Mouse (Mus musculus) intestine, embryonic 15.5 days (tissue): Measurements from ENCODE around the gene Sbno2. TPM values are rescaled to one million over a fixed set of nuclear protein-coding genes. Genes with fewer than 3 reads are reported as not detected.

ENCODE experiments used
- ATAC-seq: fragments of 200-750 bp; cut with Nextera tagmentation; 2 replicates; pipeline ENCODE4 v1.8.0; 2017; ENCODE audit warnings: moderate TSS enrichment, moderate library complexity
- H3K27ac ChIP-seq: fragments of 300-500 bp; sonication (generic); 2 replicates; pipeline ENCODE4 v1.5.1; 2015; ENCODE audit warnings: mild to moderate bottlenecking, inconsistent platforms
- H3K27me3 ChIP-seq: fragments of 300-500 bp; sonication (generic); replicated peaks from 2 replicates; pipeline ENCODE4 v1.6.1; 2015; ENCODE audit warnings: inconsistent platforms
- H3K36me3 ChIP-seq: fragments of 300-500 bp; sonication (generic); 2 replicates; pipeline ENCODE4 v1.6.1; 2015; ENCODE audit warnings: inconsistent platforms
- H3K4me1 ChIP-seq: fragments of 300-500 bp; sonication (generic); replicated peaks from 2 replicates; pipeline ENCODE4 v1.6.1; 2015; ENCODE audit warnings: inconsistent platforms
- H3K4me2 ChIP-seq: fragments of 300-500 bp; sonication (generic); replicated peaks from 2 replicates; pipeline ENCODE4 v1.6.1; 2015; ENCODE audit warnings: mild to moderate bottlenecking, inconsistent platforms
- H3K4me3 ChIP-seq: fragments of 300-500 bp; sonication (generic); replicated peaks from 2 replicates; pipeline ENCODE4 v1.5.1; 2015; ENCODE audit warnings: inconsistent platforms
- H3K9ac ChIP-seq: fragments of 300-500 bp; sonication (generic); 2 replicates; pipeline ENCODE4 v1.6.1; 2015; ENCODE audit warnings: inconsistent platforms
- H3K9me3 ChIP-seq: fragments of 300-500 bp; sonication (generic); 2 replicates; pipeline ENCODE4 v1.6.1; 2016; ENCODE audit warnings: inconsistent platforms
- WGBS: fragments of 180-500 bp; shearing (Covaris S2); methylation state at CpG from one replicate; pipeline ENCODE4 v1.1.7; 2015; 5-methylcytosine and 5-hydroxymethylcytosine counted together
- polyA plus RNA-seq: library from polyadenylated mRNA; unstranded; fragments of >200 nt; fragmentation: Nextera tagmentation; extraction: Ambion mirVana; gene quantifications from 2 replicates; pipeline ENCODE4 v1.2.1, GENCODE M21; 2015

Sbno2 gene
- polyA plus RNA-seq, 1 experiment from 2014 or later: 12.8 TPM

DNA sequence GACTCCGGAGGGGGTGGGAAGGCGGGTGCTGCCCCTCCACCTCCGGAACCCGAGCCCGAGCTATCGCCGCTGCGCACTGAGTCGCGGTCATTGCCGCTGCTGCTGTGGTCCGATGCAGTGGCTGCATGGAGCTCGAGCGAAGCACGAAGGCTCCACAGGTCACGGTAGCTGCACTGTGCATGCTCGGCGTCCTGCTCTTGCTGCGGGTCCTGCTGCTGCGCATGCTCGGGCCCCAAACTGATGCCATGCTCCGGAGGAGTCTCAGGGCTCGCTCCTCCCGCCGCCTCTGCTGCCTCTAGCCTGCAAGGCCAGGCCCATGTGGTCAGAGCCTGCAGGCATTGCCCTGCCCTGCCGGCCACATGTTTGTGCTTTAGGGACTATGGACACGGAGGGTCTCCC, 26.6 kb upstream of the Sbno2 start:
- Histone ChIP-seq H3K36me3 (peaks cover 48% of the 10 kb centered on the region), H3K27ac (no peak overlapping the region; the same call in 1 of the 2 replicates), H3K27me3 (peaks cover 5% of the 10 kb centered on the region), H3K4me2 (peak overlapping the region; percentile 33), H3K9me3 (no peaks in the 10 kb centered on the region), H3K4me3 (peak overlapping the region; percentile 2; the same call in 1 of the 2 replicates), H3K9ac (no peak overlapping the region), H3K4me1 (peaks cover 35% of the 10 kb centered on the region)
- no peak for ATAC-seq
- WGBS: 60% methylated on average over 27 of the region's 27 CpGs

DNA sequence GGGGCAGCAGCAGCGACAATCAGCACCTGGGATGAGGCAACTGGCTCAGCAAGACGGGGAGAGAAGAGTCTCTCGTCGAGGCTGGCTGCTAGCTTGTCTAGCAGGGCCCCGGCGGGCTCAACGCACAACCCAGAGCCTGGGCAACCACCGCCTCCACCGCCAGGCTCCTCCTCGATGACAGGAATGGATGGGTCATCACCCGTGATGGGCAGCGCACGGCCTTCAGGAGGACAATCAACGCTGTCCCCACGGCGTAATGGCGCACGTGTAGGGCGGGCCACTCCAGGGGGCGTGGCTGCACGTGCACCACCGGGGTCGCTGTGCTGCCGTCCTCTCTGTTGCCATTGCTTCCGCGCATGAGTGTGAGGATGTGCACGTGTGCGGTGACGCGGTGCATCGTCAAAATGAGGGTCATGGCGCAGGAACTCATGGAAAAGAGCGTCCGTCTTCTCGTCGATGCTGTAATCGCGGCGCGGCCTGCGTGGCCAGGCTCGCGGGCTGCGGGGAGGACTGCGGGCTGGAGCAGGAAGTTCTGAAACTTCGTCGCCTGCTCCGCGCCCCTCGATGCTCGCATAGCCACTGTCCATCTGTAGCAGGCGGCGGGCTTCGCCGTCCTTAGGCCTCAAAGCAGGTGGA, 26.1 kb upstream of the Sbno2 start:
- Histone ChIP-seq H3K4me1 (peaks cover 30% of the 10 kb centered on the region), H3K27ac (peak overlapping the region; percentile 51), H3K9ac (0 out of 2 replicates have a peak overlapping the region, but pooled peaks have one; percentile 20), H3K27me3 (no peaks in the 10 kb centered on the region; the same call in 1 of the 2 replicates), H3K9me3 (no peaks in the 10 kb centered on the region), H3K4me2 (peak overlapping the region; percentile 33), H3K4me3 (peak overlapping the region; percentile 2; the same call in 1 of the 2 replicates), H3K36me3 (peaks cover 50% of the 10 kb centered on the region)
- WGBS: 23% methylated on average over 55 of the region's 55 CpGs
- no peak for ATAC-seq

DNA sequence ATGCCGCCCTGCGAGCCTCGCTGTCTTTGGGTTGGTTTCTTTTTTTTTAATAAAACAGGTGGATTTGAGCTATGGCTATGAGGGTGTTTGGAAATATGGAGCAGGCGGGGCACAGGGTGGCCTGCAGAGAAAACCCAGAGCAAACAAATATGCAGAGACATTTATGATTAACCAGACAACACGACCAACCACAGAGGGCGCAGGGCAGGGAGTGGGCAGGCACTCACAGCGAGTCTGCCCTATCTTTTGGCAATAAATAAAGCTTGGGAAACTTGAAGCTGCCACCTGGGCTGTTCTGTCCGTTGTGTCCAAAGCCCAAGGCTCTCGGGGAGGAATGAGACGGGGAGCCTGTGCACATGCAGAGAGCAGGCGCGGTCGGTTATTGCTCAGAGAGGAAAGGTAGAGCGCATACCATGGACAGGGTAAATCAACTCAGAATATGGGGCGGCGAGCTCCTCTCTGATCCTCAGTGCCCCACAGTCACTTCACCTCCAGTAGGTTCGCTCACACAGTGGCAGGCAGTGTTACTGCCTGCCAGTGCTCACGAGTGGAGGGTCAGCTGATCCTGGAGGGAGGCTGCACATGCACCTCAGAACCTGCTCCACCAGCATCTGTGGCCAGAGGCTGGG, 25.1 kb upstream of the Sbno2 start:
- H3K36me3 ChIP-seq: peaks cover 56% of the 10 kb centered on the region
- peak; percentile 77 for ATAC-seq
- no peak overlapping the region; the same call in 1 of the 2 replicates for H3K4me3 ChIP-seq
- H3K27me3 ChIP-seq: no peaks in the 10 kb centered on the region
- H3K9me3 ChIP-seq: no peaks in the 10 kb centered on the region
- peak overlapping the region; percentile 51 for H3K27ac ChIP-seq
- H3K9ac ChIP-seq: peak overlapping the region; percentile 20; the same call in 1 of the 2 replicates
- H3K4me2 ChIP-seq: peak overlapping the region; percentile 33
- H3K4me1 ChIP-seq: peaks cover 30% of the 10 kb centered on the region
- 59% methylated on average over 18 of the region's 18 CpGs for WGBS

DNA sequence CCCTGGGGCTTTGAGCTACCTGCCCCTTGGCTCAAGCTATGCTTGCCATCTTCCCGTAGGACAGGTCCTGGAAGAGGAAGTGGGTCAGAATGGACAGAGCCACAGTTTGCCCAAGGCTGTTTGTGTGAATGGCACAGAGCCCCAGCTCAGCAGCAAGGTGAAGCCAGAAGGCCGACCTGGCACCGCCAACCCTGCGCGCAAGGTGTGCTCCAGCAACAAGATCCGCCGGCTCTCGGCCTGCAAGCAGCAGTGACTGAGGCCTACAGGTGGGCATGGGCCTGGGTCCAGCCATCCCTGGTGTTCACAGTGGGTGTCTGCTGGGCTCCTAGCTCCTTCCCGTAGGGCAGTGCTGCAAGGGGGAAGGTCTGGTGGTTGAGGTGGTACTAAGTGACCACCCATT, 24.5 kb upstream of the Sbno2 start:
- H3K36me3 ChIP-seq: peaks cover 61% of the 10 kb centered on the region

DNA sequence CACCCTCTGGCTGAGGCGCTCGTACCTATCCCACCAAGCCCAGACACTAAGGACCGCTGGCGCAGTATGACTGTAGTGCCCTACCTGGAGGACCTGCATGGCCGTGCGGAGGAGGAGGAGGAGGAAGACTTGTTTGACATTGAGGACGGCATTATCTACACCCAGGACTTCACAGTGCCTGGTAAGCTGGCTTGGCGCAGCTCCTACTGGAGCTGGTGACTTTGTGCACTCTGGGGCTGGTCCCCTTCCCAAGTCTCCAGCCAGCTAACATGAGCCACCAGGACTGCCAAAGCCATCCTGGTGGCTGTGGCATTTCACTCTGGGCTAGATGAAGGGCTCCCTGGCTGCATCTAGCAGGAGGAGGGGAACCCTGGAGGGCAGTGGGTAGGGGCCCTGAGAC, 22.5 kb upstream of the Sbno2 start:
- Histone ChIP-seq H3K4me2 (no peak overlapping the region), H3K4me3 (no peak overlapping the region), H3K27me3 (no peaks in the 10 kb centered on the region), H3K36me3 (peaks cover 62% of the 10 kb centered on the region), H3K4me1 (peaks cover 26% of the 10 kb centered on the region), H3K27ac (no peak overlapping the region), H3K9me3 (no peaks in the 10 kb centered on the region), H3K9ac (no peak overlapping the region)
- 97% methylated on average over 8 of the region's 8 CpGs for WGBS
- no peak for ATAC-seq

More for the DNA sequence above, 24.5 kb upstream of the Sbno2 start:
- Histone ChIP-seq H3K4me1 (peaks cover 30% of the 10 kb centered on the region), H3K27ac (peak overlapping the region; percentile 51), H3K4me3 (no peak overlapping the region), H3K27me3 (no peaks in the 10 kb centered on the region), H3K4me2 (no peak overlapping the region), H3K9me3 (no peaks in the 10 kb centered on the region), H3K9ac (no peak overlapping the region)
- 82% methylated on average over 9 of the region's 9 CpGs for WGBS
- peak; percentile 23 for ATAC-seq

DNA sequence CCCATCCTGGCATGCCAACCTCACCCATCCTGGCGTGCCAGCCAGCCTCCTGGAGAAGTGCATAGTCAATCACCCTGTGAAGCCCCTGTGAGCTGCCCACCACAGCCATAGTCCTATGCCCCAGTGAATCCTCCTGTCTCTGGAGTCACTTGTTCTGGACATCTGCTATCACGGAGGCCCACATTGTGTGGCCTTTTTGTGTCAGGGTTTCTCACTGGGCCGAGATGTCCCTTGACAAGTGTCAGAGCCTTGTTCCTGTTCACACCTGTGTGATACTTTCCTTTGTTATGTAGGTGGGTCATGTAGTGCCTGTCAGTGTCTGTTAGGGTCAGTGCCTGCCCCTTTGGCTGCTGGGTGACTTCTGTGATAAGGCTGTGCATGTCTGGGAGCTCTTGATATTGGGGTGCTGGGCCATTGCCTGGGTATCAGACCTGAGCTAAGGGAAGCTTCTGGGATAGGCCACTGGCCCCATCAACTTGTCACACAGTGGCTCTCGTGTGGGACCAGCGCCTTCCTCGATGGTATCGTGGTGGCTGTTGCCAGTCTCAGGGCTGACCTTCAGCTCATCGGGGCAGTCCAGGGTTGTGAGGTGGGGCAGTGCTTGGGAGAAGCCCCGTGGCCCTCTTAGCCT, 18.7 kb upstream of the Sbno2 start:
- Histone ChIP-seq H3K36me3 (peaks cover 52% of the 10 kb centered on the region), H3K27me3 (no peaks in the 10 kb centered on the region), H3K9ac (no peak overlapping the region), H3K4me3 (no peak overlapping the region), H3K27ac (no peak overlapping the region), H3K4me1 (peaks cover 6% of the 10 kb centered on the region; the same call in 1 of the 2 replicates), H3K4me2 (no peak overlapping the region), H3K9me3 (no peaks in the 10 kb centered on the region)
- 83% methylated on average over 9 of the region's 9 CpGs for WGBS
- 0 out of 2 replicates have a peak, but pooled peaks have one; percentile 19 for ATAC-seq

DNA sequence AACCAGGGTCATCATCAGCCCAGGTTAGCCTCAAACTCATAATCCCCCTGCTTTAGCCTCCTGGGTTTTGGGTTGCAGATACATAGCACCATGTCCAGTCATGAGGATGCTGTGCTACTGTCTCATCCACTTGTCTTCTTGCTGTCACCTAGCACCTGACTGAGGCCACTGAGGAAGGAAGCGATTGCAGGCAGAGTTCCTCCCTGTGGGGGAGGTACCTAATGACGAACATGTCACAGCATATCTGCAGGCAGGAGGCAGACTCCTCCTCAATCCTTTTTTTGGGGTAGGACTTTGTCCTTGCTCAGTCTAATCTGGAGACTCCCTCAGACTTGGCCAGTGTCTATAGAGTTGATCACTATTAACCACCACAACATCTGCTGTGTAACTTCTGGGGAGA, 16.3 kb upstream of the Sbno2 start:
- ATAC-seq: no peak
- 87% methylated on average over 2 of the region's 2 CpGs for WGBS
- Histone ChIP-seq H3K4me2 (no peak overlapping the region), H3K36me3 (peaks cover 37% of the 10 kb centered on the region), H3K4me3 (no peak overlapping the region), H3K9me3 (no peaks in the 10 kb centered on the region), H3K4me1 (peaks cover 27% of the 10 kb centered on the region), H3K27ac (no peak overlapping the region), H3K27me3 (no peaks in the 10 kb centered on the region), H3K9ac (no peak overlapping the region)

DNA sequence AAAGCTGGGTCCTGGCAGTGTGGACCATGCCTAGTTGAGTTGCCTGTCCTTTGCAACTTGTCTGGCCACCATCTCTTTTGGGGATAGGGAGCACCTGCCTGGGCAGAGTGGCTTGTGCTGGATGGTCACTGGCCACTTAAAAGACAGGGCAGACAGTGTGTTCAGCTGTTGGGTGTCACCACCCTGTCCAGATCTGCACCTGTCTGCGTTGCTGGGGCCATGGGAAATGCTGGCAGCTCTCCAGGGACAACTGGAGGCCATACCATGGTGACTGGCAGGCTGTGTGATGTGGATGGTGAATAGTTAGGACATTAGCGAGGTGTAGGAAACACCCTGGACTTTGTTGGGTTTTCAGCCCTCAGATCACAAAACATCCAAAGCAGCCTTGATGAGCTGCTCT, 14.8 kb upstream of the Sbno2 start:
- H3K36me3 ChIP-seq: peaks cover 26% of the 10 kb centered on the region

DNA sequence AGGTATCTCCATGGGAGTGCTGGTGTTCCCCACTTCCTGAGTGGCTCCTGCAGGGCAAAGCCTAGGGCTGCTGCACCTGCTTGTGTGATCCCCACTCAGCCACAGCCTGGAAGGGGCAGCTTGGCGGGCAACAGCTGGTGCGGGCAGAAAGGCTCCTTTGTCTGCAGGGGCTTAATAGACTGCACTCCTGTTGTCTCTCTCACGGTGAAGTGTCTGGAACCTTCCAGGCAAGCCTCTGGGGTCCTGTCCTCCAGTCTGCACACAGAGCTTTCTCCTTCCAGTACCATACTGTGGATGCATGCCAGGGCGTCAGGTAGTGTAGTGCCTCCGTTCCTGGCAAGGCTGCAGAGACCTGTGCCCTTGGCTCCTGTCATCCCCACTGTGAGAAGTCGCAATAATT, 13.2 kb upstream of the Sbno2 start:
- Histone ChIP-seq H3K36me3 (peaks cover 22% of the 10 kb centered on the region), H3K4me1 (peaks cover 37% of the 10 kb centered on the region), H3K4me2 (peak overlapping the region; percentile 93), H3K27ac (0 out of 2 replicates have a peak overlapping the region, but pooled peaks have one; percentile 15), H3K9me3 (no peaks in the 10 kb centered on the region), H3K27me3 (no peaks in the 10 kb centered on the region), H3K4me3 (peak overlapping the region; percentile 90), H3K9ac (peak overlapping the region; percentile 95; the same call in 1 of the 2 replicates)
- ATAC-seq: no peak
- WGBS: 67% methylated on average over 6 of the region's 6 CpGs

More for the DNA sequence above, 14.8 kb upstream of the Sbno2 start:
- WGBS: 79% methylated on average over 2 of the region's 2 CpGs
- peaks cover 27% of the 10 kb centered on the region for H3K4me1 ChIP-seq
- H3K4me2 ChIP-seq: no peak overlapping the region
- H3K9me3 ChIP-seq: no peaks in the 10 kb centered on the region
- H3K27me3 ChIP-seq: no peaks in the 10 kb centered on the region
- H3K27ac ChIP-seq: no peak overlapping the region
- 0 out of 2 replicates have a peak overlapping the region, but pooled peaks have one; percentile 23 for H3K9ac ChIP-seq
- no peak overlapping the region for H3K4me3 ChIP-seq
- ATAC-seq: no peak

DNA sequence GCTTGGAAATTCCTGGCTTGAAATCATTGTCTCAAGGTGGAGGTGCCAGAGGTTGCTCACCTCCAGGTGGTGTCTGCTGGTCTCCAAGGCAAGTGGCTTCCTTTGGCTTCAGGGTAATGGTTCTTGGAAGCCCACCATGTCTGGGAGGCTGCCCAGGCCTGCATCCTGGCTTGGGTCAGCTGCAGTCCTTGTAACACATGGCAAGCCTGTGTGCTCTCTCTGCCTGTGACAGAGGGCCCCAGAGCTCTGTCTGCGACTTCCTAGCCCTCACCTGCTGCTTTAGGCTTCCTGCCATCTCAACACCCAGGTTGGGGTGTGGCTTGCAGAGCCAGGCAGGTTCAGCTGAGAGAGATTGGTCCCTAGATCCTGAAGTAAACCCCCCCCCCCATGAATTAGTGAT, 12.4 kb upstream of the Sbno2 start:
- no peak overlapping the region for H3K27ac ChIP-seq
- peak overlapping the region; percentile 95 for H3K9ac ChIP-seq
- H3K9me3 ChIP-seq: no peaks in the 10 kb centered on the region

DNA sequence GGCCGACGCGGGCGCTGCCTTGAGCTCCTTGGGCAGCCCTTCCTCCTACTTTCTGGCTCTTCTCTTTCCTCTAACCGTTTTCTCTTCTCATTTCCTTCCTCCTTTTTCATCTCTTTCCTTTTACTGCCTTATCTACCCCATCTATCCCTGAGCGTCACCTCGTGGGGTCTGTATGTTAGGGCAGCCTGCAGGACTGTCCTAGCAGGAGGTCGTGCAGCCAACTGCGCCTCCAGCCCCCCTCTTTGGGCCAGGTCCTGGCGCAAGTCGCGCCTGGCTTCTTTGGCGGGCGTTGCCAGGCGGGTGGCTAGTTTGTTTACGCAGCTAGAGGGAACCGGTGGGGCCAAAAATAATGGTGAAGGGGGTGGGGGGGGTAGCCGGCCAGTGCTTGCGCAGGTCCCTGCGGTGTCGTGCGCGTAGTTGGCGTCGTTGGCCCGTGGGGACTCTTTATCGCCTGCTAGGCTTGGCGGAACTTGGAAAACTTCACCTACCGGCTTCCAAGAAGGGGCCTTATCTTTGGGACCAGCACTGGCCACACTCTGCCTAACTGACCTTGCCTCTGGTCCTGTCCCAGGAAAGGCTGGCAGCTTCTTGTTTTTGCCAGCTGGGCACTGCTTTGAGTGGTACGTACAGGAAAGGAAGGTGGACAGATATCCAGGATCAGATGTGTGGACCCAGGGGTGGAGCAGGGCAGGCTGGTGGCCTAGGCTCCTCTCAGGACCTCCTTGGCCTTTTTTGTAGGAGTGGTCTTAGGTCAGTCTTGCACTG, 11.7 kb upstream of the Sbno2 start:
- H3K4me2 ChIP-seq: peak overlapping the region; percentile 93
- no peaks in the 10 kb centered on the region for H3K9me3 ChIP-seq
- WGBS: 3% methylated on average over 30 of the region's 30 CpGs
- H3K36me3 ChIP-seq: peaks cover 22% of the 10 kb centered on the region
- H3K27me3 ChIP-seq: no peaks in the 10 kb centered on the region
- peaks cover 37% of the 10 kb centered on the region for H3K4me1 ChIP-seq
- H3K4me3 ChIP-seq: peak overlapping the region; percentile 90
- no peak for ATAC-seq
- no peak overlapping the region for H3K27ac ChIP-seq
- peak overlapping the region; percentile 95 for H3K9ac ChIP-seq

More for the DNA sequence above, 12.4 kb upstream of the Sbno2 start:
- peak overlapping the region; percentile 90 for H3K4me3 ChIP-seq
- WGBS: 25% methylated on average over 1 of the region's 1 CpGs
- peak overlapping the region; percentile 93 for H3K4me2 ChIP-seq
- no peaks in the 10 kb centered on the region for H3K27me3 ChIP-seq
- ATAC-seq: no peak
- H3K36me3 ChIP-seq: peaks cover 22% of the 10 kb centered on the region
- H3K4me1 ChIP-seq: peaks cover 37% of the 10 kb centered on the region

DNA sequence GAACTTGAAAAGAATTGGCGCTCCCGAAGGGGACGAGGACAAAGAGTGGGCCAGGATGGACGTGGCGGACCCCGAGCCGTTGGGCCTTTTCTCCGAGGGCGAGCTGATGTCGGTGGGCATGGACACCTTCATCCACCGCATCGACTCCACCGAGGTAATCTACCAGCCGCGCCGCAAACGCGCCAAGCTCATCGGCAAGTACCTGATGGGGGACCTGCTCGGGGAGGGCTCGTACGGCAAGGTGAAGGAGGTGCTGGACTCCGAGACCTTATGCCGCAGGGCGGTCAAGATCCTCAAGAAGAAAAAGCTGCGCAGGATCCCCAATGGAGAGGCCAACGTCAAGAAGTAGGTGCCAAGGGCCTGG, 11.2 kb upstream of the Sbno2 start:
- H3K9me3 ChIP-seq: no peaks in the 10 kb centered on the region
- H3K4me2 ChIP-seq: peak overlapping the region; percentile 93
- H3K4me3 ChIP-seq: peak overlapping the region; percentile 90
- H3K27me3 ChIP-seq: no peaks in the 10 kb centered on the region
- peaks cover 19% of the 10 kb centered on the region for H3K36me3 ChIP-seq
- H3K27ac ChIP-seq: 0 out of 2 replicates have a peak overlapping the region, but pooled peaks have one; percentile 83
- H3K4me1 ChIP-seq: peaks cover 37% of the 10 kb centered on the region
- H3K9ac ChIP-seq: peak overlapping the region; percentile 95
- ATAC-seq: no peak
- WGBS: under 1% methylated on average over 27 of the region's 27 CpGs
